Mouse (Mus musculus): ENCODE measurements around the gene Neurl1a.

- no peak for TF ChIP-seq EP300 (IDR thresholded peaks at IDR 0.05)
- no peak for TF ChIP-seq CTCF (IDR thresholded peaks at IDR 0.05)
Measured at GRCm38 (mm10) chr19:47225791-47226190, 47.2 kb downstream of the Neurl1a start.

Measured in lung, postnatal 0 days (tissue).